8 mouse cellular contexts compared by ENCODE assay signal in genomic region chr15:12738301-12739093, GRCm38 (mm10). TPM values are rescaled to one million over a fixed set of nuclear protein-coding genes. Genes with fewer than 3 reads are reported as not detected.
DNase-seq lines count a peak whose midpoint lies in the region; ATAC-seq and TF ChIP-seq lines count a peak whose summit lies in the region.

No protein-coding gene starts in this region.

- WGBS in heart, adult 2 months = 38% methylated on average over 10 of the region's 10 CpGs

- peak in 1 of 2 experiments; percentile 30 for DNase-seq in heart, adult 2 months
- no peak for DNase-seq in heart, postnatal 25 days (ENCODE audit: low spot score)
- DNase-seq in cerebellum, adult 9-11 months = peak; percentile 21
- DNase-seq in frontal cortex, postnatal 36 days (ENCODE audit: low spot score in 2 of 2) = peak; percentile 51 to 69
- peak; percentile 62 to 89 for DNase-seq in left cerebral cortex, postnatal 25 days (ENCODE audit: low spot score in 2 of 2)
- DNase-seq in right cerebral cortex, postnatal 36 days (ENCODE audit: low spot score in 2 of 2) = peak; percentile 63 to 82
- no peak for DNase-seq in ovary, postnatal 10 days (ENCODE audit: low spot score)

- TF ChIP-seq EP300 in heart, adult 2 months (IDR thresholded peaks at IDR 0.05; ENCODE audit: insufficient read depth, low read depth, low read length) = no peak

- no peak for ATAC-seq in activated CD4-positive, CD25-positive, alpha-beta regulatory T cell, adult 4 months

- H3K4me1 ChIP-seq in heart, adult 2 months (ENCODE audit: control insufficient read depth, insufficient read depth, low read length) = no peaks in the 10 kb centered on the region

- no peak overlapping the region for H3K27ac ChIP-seq in heart, adult 2 months

- no peaks in the 10 kb centered on the region for H3K27me3 ChIP-seq in heart, adult 2 months (ENCODE audit: control insufficient read depth, insufficient read depth, low read length)

- no peaks in the 10 kb centered on the region; the same call in 1 of the 2 replicates for H3K79me2 ChIP-seq in heart, adult 2 months (replicated peaks; ENCODE audit: control insufficient read depth, insufficient read depth, low read length)

- TF ChIP-seq POLR2A in heart, adult 2 months (IDR thresholded peaks at IDR 0.05; ENCODE audit: insufficient read depth, low read depth, low read length) = no peak

- H3K9ac ChIP-seq in heart, adult 2 months (ENCODE audit: low read depth, low read length) = no peak overlapping the region; the same call in 1 of the 2 replicates

- intact Hi-C loops in heart, adult 2 months (cut with DNase I) = loop anchor here (5.0 kb wide), 1 partner anchor 36 kb away; no protein-coding TSS in a partner anchor
- intact Hi-C loops in heart, postnatal 25 days (cut with DNase I) = loop anchor here (1.0 to 5.0 kb wide), 4 partner anchors 51 to 151 kb away; no protein-coding TSS in a partner anchor
- intact Hi-C loops in left cerebral cortex, postnatal 25 days (cut with DNase I) = loop anchor here (2.0 to 5.0 kb wide), 4 partner anchors 51 to 531 kb away; partner anchors contain the start of gene Mtmr12

- TF ChIP-seq CTCF in heart, adult 2 months (IDR thresholded peaks at IDR 0.05) = no peak

- H3K36me3 ChIP-seq in heart, adult 2 months (ENCODE audit: control insufficient read depth, insufficient read depth, low read length) = no peaks in the 10 kb centered on the region

- peak overlapping the region; percentile 66 for H3K4me3 ChIP-seq in heart, adult 2 months

RNA-seq across cellular contexts. Expression of gene Pdzd2, which starts 1.2 kb away (rescaled TPM):
- total RNA-seq in heart, adult 2 months (2021) = 10 to 100 TPM; 78.9 to 83.9 TPM
- 15.0 and 25.0 TPM in 2 replicates for polyA plus RNA-seq in heart, adult 2 months (2012; rRNA removed)
- 100 to 1,000 TPM in 1 of 2 experiments, 10 to 100 TPM in 1; 93.0 to 118 TPM for total RNA-seq in heart, postnatal 25 days (2021)
- total RNA-seq in left cerebral cortex, postnatal 25 days (2021) = 10 to 100 TPM; 79.8 to 89.9 TPM
- under 1 TPM; 0.17 to 0.26 TPM for polyA plus RNA-seq in activated CD4-positive, CD25-positive, alpha-beta regulatory T cell, adult 4 months (2017; shearing (Covaris generic))

Comparison
In these comparisons a context has a peak if more than half of its experiments do, and no peak if none do; other contexts are left out.
1. DNase-seq: peak in cerebellum, adult 9-11 months (single experiment), frontal cortex, postnatal 36 days (2 of 2), left cerebral cortex, postnatal 25 days (2 of 2) and right cerebral cortex, postnatal 36 days (2 of 2); none in heart, postnatal 25 days (single experiment) and ovary, postnatal 10 days (single experiment).